Mouse (Mus musculus) cerebellum, adult 8-10 months (tissue): ENCODE results near the gene Zfp993.
"Not testable (repeated sequence)": the region's sequence is repeated elsewhere in the genome, so short reads cannot be mapped to it uniquely, and the experiment has no call there.

Experiments
- DNase-seq: peaks from one replicate; pipeline ENCODE4 v3.0.0; 2022

Gene Zfp993

GRCm38 (mm10) chr4:146610774-146611400, at the start of gene Zfp993:
TSS of gene Zfp993 (plus strand) at chr4:146610961.
- not testable (repeated sequence) for DNase-seq

GRCm38 (mm10) chr4:146579905-146580873, 30.6 kb upstream of the Zfp993 start:
- not testable (repeated sequence) for DNase-seq

GRCm38 (mm10) chr4:146603578-146604399, 7.0 kb upstream of the Zfp993 start:
- DNase-seq, result not testable (repeated sequence)

GRCm38 (mm10) chr4:146644367-146644766, 33.6 kb downstream of the Zfp993 start:
- not testable (repeated sequence) for DNase-seq

- DNase-seq, result not testable (repeated sequence)
Observed at GRCm38 (mm10) chr4:146649641-146650040, 38.9 kb downstream of the Zfp993 start.

GRCm38 (mm10) chr4:146650115-146650514, 39.4 kb downstream of the Zfp993 start:
- DNase-seq, result not testable (repeated sequence)

- DNase-seq, result not testable (repeated sequence)
Observed at GRCm38 (mm10) chr4:146650639-146651038, 39.9 kb downstream of the Zfp993 start.
